Mouse (Mus musculus) megakaryocyte progenitor cell, adult 5-6 weeks (primary cell): ENCODE measurements around the gene Atp2a1. TPM values are rescaled to one million over a fixed set of nuclear protein-coding genes. Genes with fewer than 3 reads are reported as not detected.
"Not testable (repeated sequence)": the region's sequence is repeated elsewhere in the genome, so short reads cannot be mapped to it uniquely, and the experiment has no call there.

ENCODE experiments used
- ATAC-seq: replicated peaks from 2 replicates; pipeline ENCODE4 v1.8.0; 2016; ENCODE audit warnings: mild to moderate bottlenecking, moderate TSS enrichment, inconsistent platforms; ENCODE audit not compliant: poor library complexity
- total RNA-seq, 2 experiments: library from RNA; stranded (forward) in 1 of 2; stranded (reverse) in 1 of 2; fragments of 157-497, 149-512 nt in 1 of 2; fragments of 200-1000 nt in 1 of 2; gene quantifications; 2 replicates each; pipeline versions ENCODE4 v1.2.3 to v1.2.4; 2015 to 2017

Gene Atp2a1
- total RNA-seq, 2 experiments from 2014 or later = not detected

- ATAC-seq = no peak
Measured at GRCm38 (mm10) chr7:126417606-126418005, 45.3 kb downstream of the Atp2a1 start.

- no peak for ATAC-seq
Measured at GRCm38 (mm10) chr7:126417045-126417444, 45.9 kb downstream of the Atp2a1 start.

GRCm38 (mm10) chr7:126416615-126417014 lies 46.3 kb downstream of the Atp2a1 start:
- peak; percentile 65 for ATAC-seq

GRCm38 (mm10) chr7:126414725-126415124 lies 48.2 kb downstream of the Atp2a1 start, which contains the start of gene Cd19:
TSS of gene Cd19 (minus strand) at chr7:126414889.
- ATAC-seq = no peak

GRCm38 (mm10) chr7:126411061-126411460 lies 51.8 kb downstream of the Atp2a1 start:
- ATAC-seq = no peak

- no peak for ATAC-seq
Measured at GRCm38 (mm10) chr7:126408686-126409085, 54.2 kb downstream of the Atp2a1 start.

- ATAC-seq = not testable (repeated sequence)
Measured at GRCm38 (mm10) chr7:126402518-126402917, 60.4 kb downstream of the Atp2a1 start.

- ATAC-seq = peak; percentile 57
Measured at GRCm38 (mm10) chr7:126399548-126399947, 63.4 kb downstream of the Atp2a1 start.

GRCm38 (mm10) chr7:126397822-126398221 lies 65.1 kb downstream of the Atp2a1 start:
- ATAC-seq = no peak

GRCm38 (mm10) chr7:126397221-126397620 lies 65.7 kb downstream of the Atp2a1 start:
- peak; percentile 23 for ATAC-seq

GRCm38 (mm10) chr7:126396298-126397119 lies 66.4 kb downstream of the Atp2a1 start, which contains the start of gene Nfatc2ip:
TSS of gene Nfatc2ip (minus strand) at chr7:126396737.
- peak; percentile 97 for ATAC-seq

Other genes starting within 250 kb of the Atp2a1 start
- 0.95 and 1.7 TPM in 2 replicates for gene Sbk1, start 190.5 kb downstream of the Atp2a1 start, total RNA-seq (2015)
- gene Sbk1, start 190.5 kb downstream of the Atp2a1 start, total RNA-seq (2017) = 1.5 and 2.0 TPM in 2 replicates
- 0.35 and 2.8 TPM in 2 replicates for gene Lat, start 93.5 kb downstream of the Atp2a1 start, total RNA-seq (2015)
- 1.0 and 1.6 TPM in 2 replicates for gene Lat, start 93.5 kb downstream of the Atp2a1 start, total RNA-seq (2017)
- gene Spns1, start 85.7 kb downstream of the Atp2a1 start, total RNA-seq (2015) = 8.3 and 8.4 TPM in 2 replicates
- gene Spns1, start 85.7 kb downstream of the Atp2a1 start, total RNA-seq (2017) = 8.4 and 16.2 TPM in 2 replicates
- gene Nfatc2ip, start 66.4 kb downstream of the Atp2a1 start, total RNA-seq (2015) = 11.4 and 12.2 TPM in 2 replicates
- 14.9 and 15.3 TPM in 2 replicates for gene Nfatc2ip, start 66.4 kb downstream of the Atp2a1 start, total RNA-seq (2017)
- not detected in 2 replicates for gene Cd19, start 48.2 kb downstream of the Atp2a1 start, total RNA-seq (2015)
- gene Cd19, start 48.2 kb downstream of the Atp2a1 start, total RNA-seq (2017) = not detected in 2 replicates
- gene Rabep2, start 34.3 kb downstream of the Atp2a1 start, total RNA-seq (2015) = 4.0 and 4.9 TPM in 2 replicates
- gene Rabep2, start 34.3 kb downstream of the Atp2a1 start, total RNA-seq (2017) = 12.9 and 19.5 TPM in 2 replicates
- gene Sh2b1, start 12.3 kb upstream of the Atp2a1 start, total RNA-seq (2015) = 33.4 and 36.3 TPM in 2 replicates
- gene Sh2b1, start 12.3 kb upstream of the Atp2a1 start, total RNA-seq (2017) = 19.3 and 20.1 TPM in 2 replicates
- gene Tufm, start 24.3 kb upstream of the Atp2a1 start, total RNA-seq (2015) = 89.9 and 97.9 TPM in 2 replicates
- gene Tufm, start 24.3 kb upstream of the Atp2a1 start, total RNA-seq (2017) = 85.6 and 89.2 TPM in 2 replicates
- gene Atxn2l, start 40.3 kb upstream of the Atp2a1 start, total RNA-seq (2015) = 86.9 and 88.6 TPM in 2 replicates
- 29.0 and 29.5 TPM in 2 replicates for gene Atxn2l, start 40.3 kb upstream of the Atp2a1 start, total RNA-seq (2017)
- 198 and 210 TPM in 2 replicates for gene Eif3c, start 103.3 kb upstream of the Atp2a1 start, total RNA-seq (2015)
- 226 and 261 TPM in 2 replicates for gene Eif3c, start 103.3 kb upstream of the Atp2a1 start, total RNA-seq (2017)
- 1.1 and 1.9 TPM in 2 replicates for gene Apobr, start 121.8 kb upstream of the Atp2a1 start, total RNA-seq (2015)
- 4.2 and 4.9 TPM in 2 replicates for gene Apobr, start 121.8 kb upstream of the Atp2a1 start, total RNA-seq (2017)
- gene Cln3, start 122.7 kb upstream of the Atp2a1 start, total RNA-seq (2015) = 33.0 and 36.3 TPM in 2 replicates
- gene Cln3, start 122.7 kb upstream of the Atp2a1 start, total RNA-seq (2017) = 9.2 and 19.9 TPM in 2 replicates
- gene Il27, start 131.8 kb upstream of the Atp2a1 start, total RNA-seq (2015) = 0.81 TPM in 1 of 2 replicates, not detected in the other
- gene Il27, start 131.8 kb upstream of the Atp2a1 start, total RNA-seq (2017) = 0.29 and 1.1 TPM in 2 replicates
- 0.17 and 1.6 TPM in 2 replicates for gene Nupr1, start 167.8 kb upstream of the Atp2a1 start, total RNA-seq (2015)
- gene Nupr1, start 167.8 kb upstream of the Atp2a1 start, total RNA-seq (2017) = 0.92 and 1.3 TPM in 2 replicates
- gene Sgf29, start 186.2 kb upstream of the Atp2a1 start, total RNA-seq (2015) = 65.7 and 74.6 TPM in 2 replicates
- gene Sgf29, start 186.2 kb upstream of the Atp2a1 start, total RNA-seq (2017) = 40.1 and 52.5 TPM in 2 replicates
- 1.7 and 3.2 TPM in 2 replicates for gene Sult1a1, start 213.3 kb upstream of the Atp2a1 start, total RNA-seq (2015)
- gene Sult1a1, start 213.3 kb upstream of the Atp2a1 start, total RNA-seq (2017) = 1.0 and 3.6 TPM in 2 replicates
- gene Bola2, start 232.3 kb upstream of the Atp2a1 start, total RNA-seq (2015) = 89.8 and 95.2 TPM in 2 replicates
- 168 and 218 TPM in 2 replicates for gene Bola2, start 232.3 kb upstream of the Atp2a1 start, total RNA-seq (2017)
- 4.2 and 4.8 TPM in 2 replicates for gene Slx1b, start 232.7 kb upstream of the Atp2a1 start, total RNA-seq (2015)
- gene Slx1b, start 232.7 kb upstream of the Atp2a1 start, total RNA-seq (2017) = 4.6 and 4.7 TPM in 2 replicates
- 259 and 365 TPM in 2 replicates for gene Coro1a, start 244.7 kb upstream of the Atp2a1 start, total RNA-seq (2015)
- gene Coro1a, start 244.7 kb upstream of the Atp2a1 start, total RNA-seq (2017) = 366 and 525 TPM in 2 replicates